Comparison of ENCODE assay signal across 10 mouse cellular contexts in the genomic region with DNA sequence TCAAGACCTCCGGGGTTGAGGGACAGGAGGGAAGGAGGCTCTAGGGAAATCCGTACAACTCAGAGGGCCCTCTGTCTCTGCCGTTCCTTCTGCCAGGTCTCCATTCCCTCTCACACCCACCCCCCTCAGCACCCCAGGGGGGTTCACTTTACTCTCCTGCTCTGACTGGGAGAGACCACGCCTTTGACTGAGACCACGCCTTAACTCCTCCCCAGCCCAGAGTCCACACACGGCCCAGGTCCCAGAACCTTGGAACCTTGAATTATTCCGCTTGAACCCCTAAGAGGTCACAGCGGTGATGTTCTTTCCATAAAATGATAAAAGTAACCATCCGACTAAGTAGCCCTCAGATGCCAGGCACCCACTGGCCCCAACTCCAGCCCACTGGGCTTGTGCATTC. TPM values are rescaled to one million over a fixed set of nuclear protein-coding genes. Genes with fewer than 3 reads are reported as not detected.
A peak's percentile ranks its signal among the peaks of the same experiment; 100 is the strongest.
DNase-seq lines count a peak whose midpoint lies in the region; ATAC-seq lines count a peak whose summit lies in the region.
"Had no signal": no experiment of that assay in that cellular context is flagged by ENCODE, and none has a peak within 500 bp of the region (broad histone marks: within the 10 kb centered on the region; RNA-seq: fewer than 3 reads in every experiment).

No protein-coding gene starts in this region.

- H3K27ac ChIP-seq in neural tube, embryonic 12.5 days, result no peak overlapping the region
- no peak overlapping the region for H3K27ac ChIP-seq in limb, embryonic 13.5 days
- no peak overlapping the region for H3K27ac ChIP-seq in forebrain, embryonic 14.5 days (ENCODE audit: low read depth, low read length)

- peaks cover 30% of the 10 kb centered on the region for H3K4me1 ChIP-seq in neural tube, embryonic 12.5 days
- H3K4me1 ChIP-seq in limb, embryonic 13.5 days, result peaks cover 45% of the 10 kb centered on the region
- H3K4me1 ChIP-seq in forebrain, embryonic 14.5 days (ENCODE audit: control insufficient read depth, insufficient read depth, low read length), result peaks cover 6% of the 10 kb centered on the region; the same call in 1 of the 2 replicates

- peak overlapping the region; percentile 33 for H3K4me2 ChIP-seq in neural tube, embryonic 12.5 days (replicated peaks)
- H3K4me2 ChIP-seq in limb, embryonic 13.5 days (replicated peaks), result peak overlapping the region; percentile 48
- H3K4me2 ChIP-seq in forebrain, embryonic 14.5 days (ENCODE audit: low read length), result no peak overlapping the region

- peaks cover 5% of the 10 kb centered on the region; the same call in 1 of the 2 replicates for H3K27me3 ChIP-seq in neural tube, embryonic 12.5 days (replicated peaks)
- peaks cover 38% of the 10 kb centered on the region for H3K27me3 ChIP-seq in limb, embryonic 13.5 days
- no peaks in the 10 kb centered on the region for H3K27me3 ChIP-seq in forebrain, embryonic 14.5 days (replicated peaks; ENCODE audit: control insufficient read depth, insufficient read depth, low read length)

- no peak overlapping the region for H3K9ac ChIP-seq in neural tube, embryonic 12.5 days
- 0 out of 2 replicates have a peak overlapping the region, but pooled peaks have one; percentile 19 for H3K9ac ChIP-seq in limb, embryonic 13.5 days
- no peak overlapping the region for H3K9ac ChIP-seq in forebrain, embryonic 14.5 days (ENCODE audit: low read length)

- ATAC-seq in neural tube, embryonic 12.5 days (ENCODE audit: low FRiP score, low read depth), result no peak
- no peak for ATAC-seq in limb, embryonic 13.5 days (ENCODE audit: low FRiP score, low read depth)
- no peak for ATAC-seq in erythroid progenitor cell, adult 5-6 weeks (replicated peaks; ENCODE audit: low FRiP score, poor library complexity, severe bottlenecking)
- no peak for ATAC-seq in forebrain, embryonic 14.5 days
- ATAC-seq: inflammation-experienced regulatory T-cells, adult 6 months had no signal

- DNase-seq in adrenal gland, adult 2 months, result peak; percentile 31
- DNase-seq in adrenal gland, postnatal 4 days (ENCODE audit: low spot score in 2 of 2), result no peak
- DNase-seq in neural tube, embryonic 10.5 days (ENCODE audit: extremely low spot score, low spot score), result no peak
- DNase-seq in retina, postnatal 1 day, result no peak
- DNase-seq in forebrain, embryonic 14.5 days (ENCODE audit: low spot score), result no peak
- DNase-seq: cerebellum, adult 9-11 months had no signal

- no peaks in the 10 kb centered on the region for H3K36me3 ChIP-seq in neural tube, embryonic 12.5 days
- H3K36me3 ChIP-seq in limb, embryonic 13.5 days, result no peaks in the 10 kb centered on the region
- no peaks in the 10 kb centered on the region for H3K36me3 ChIP-seq in forebrain, embryonic 14.5 days (ENCODE audit: control insufficient read depth, insufficient read depth, low read length)

- no peak overlapping the region for H3K4me3 ChIP-seq in neural tube, embryonic 12.5 days
- H3K4me3 ChIP-seq in limb, embryonic 13.5 days, result no peak overlapping the region
- H3K4me3 ChIP-seq in forebrain, embryonic 14.5 days (ENCODE audit: low read depth, low read length), result no peak overlapping the region

- H3K9me3 ChIP-seq in neural tube, embryonic 12.5 days, result no peaks in the 10 kb centered on the region
- H3K9me3 ChIP-seq in limb, embryonic 13.5 days, result no peaks in the 10 kb centered on the region
- no peaks in the 10 kb centered on the region for H3K9me3 ChIP-seq in forebrain, embryonic 14.5 days (replicated peaks; ENCODE audit: control insufficient read depth, low read length)

- 17% methylated on average over 9 of the region's 9 CpGs for WGBS in neural tube, embryonic 12.5 days
- 17% methylated on average over 9 of the region's 9 CpGs for WGBS in limb, embryonic 13.5 days
- WGBS in forebrain, embryonic 14.5 days, result 15% methylated on average over 9 of the region's 9 CpGs

RNA-seq across cellular contexts. Expression of a gene that starts 58.5 kb away (rescaled TPM):
- total RNA-seq in adrenal gland, adult 2 months (2021), result 10 to 100 TPM; 48.7 to 77.8 TPM
- polyA plus RNA-seq in adrenal gland, adult 2 months (2012; rRNA removed), result 437 and 633 TPM in 2 replicates
- 100 to 1,000 TPM; 165 to 175 TPM for total RNA-seq in adrenal gland, postnatal 4 days (2021)
- 10.8 and 11.3 TPM in 2 replicates for polyA plus RNA-seq in neural tube, embryonic 12.5 days (2016; fragmentation: Nextera tagmentation; extraction: Ambion mirVana)
- 12.9 and 15.8 TPM in 2 replicates for polyA plus RNA-seq in limb, embryonic 13.5 days (2015; fragmentation: Nextera tagmentation; extraction: Ambion mirVana)
- not detected in 2 replicates for total RNA-seq in erythroid progenitor cell, adult 5-6 weeks (2015; ENCODE audit: low replicate concordance)
- total RNA-seq in erythroid progenitor cell, adult 5-6 weeks (2017; ENCODE audit: low replicate concordance), result 0.68 and 1.4 TPM in 2 replicates
- 6.9 and 9.0 TPM in 2 replicates for polyA plus RNA-seq in forebrain, embryonic 14.5 days (2014; fragmentation: Nextera tagmentation; extraction: Ambion mirVana)

Comparison
In these comparisons a context has a peak if more than half of its experiments do, and no peak if none do; other contexts are left out.
1. RNA of a gene that starts 58.5 kb away (polyA plus RNA-seq): 437 to 633 TPM in adrenal gland, adult 2 months; 12.9 to 15.8 TPM in limb, embryonic 13.5 days, 10.8 to 11.3 TPM in neural tube, embryonic 12.5 days and 6.9 to 9.0 TPM in forebrain, embryonic 14.5 days; every median in the first group is over 10 times any median in the second.